Mouse (Mus musculus) gastrocnemius, postnatal 36 days (tissue): ENCODE results near the gene Arfgap2. TPM values are rescaled to one million over a fixed set of nuclear protein-coding genes. Genes with fewer than 3 reads are reported as not detected.

Source experiments
- DNase-seq, 2 experiments: peaks; one replicate each; pipeline ENCODE4 v3.0.0; 2022
- intact Hi-C: fragments of 180-260 bp; cut with DNase I; formaldehyde crosslinking; loops from one replicate; pipeline ENCODE4 v1.15.1; 2025
- total RNA-seq, 2 experiments: library from RNA; stranded (reverse); gene quantifications; 2 replicates each; pipeline ENCODE4 v1.2.3; 2021

The Arfgap2 gene
- total RNA-seq, 2 experiments from 2014 or later = 131 to 132 TPM

DNA sequence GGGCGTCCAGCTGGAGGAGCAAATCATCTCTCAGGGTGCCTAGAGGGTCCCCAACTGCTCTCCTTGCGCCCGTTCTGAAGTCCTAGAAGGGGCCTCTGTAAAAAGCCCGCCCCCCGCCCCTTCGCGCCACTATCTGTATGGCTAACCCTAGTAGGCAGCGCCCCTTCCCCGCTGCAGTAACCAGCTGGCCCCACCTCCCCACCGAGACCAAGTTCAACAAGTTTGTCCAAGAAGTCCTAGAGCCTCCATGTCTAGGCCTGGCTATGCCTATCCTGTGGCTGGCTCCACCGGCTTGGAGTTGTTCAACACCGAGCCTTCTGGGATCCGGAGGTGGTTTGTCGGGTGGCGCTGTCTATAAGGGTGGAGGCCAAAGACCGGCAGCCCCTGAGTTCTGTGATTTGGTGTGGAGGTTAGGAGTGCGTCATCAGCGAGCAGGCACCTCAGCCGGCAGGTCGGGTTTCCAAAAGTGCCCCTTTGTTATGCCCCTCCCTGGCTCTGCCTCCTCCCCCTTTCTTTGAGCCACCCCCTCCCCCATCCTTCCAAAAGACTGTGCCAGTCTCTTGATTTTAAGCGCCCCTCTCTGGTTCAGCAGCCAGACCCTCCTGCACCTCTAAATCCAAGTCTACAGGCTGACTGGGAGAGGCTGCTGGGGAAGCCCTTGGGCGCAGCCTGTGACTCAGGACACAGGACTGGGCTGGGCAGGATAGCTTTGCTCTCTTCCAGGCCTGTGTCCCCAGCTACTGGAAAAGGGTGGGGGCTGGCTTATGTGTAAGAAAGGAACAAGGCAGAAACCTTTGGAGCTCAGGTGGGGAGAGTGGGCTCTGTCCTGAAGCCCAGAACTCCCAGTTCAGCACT is 7.4 kb upstream of the Arfgap2 start:
- intact Hi-C loops = no loop called here
- no peak for DNase-seq

- DNase-seq = no peak
- intact Hi-C loops = loop anchor here (2.0 kb wide), 1 partner anchor 21 kb away; the partner anchor contains the start of gene Ddb2
Measured at GRCm38 (mm10) chr2:91258054-91258453, 6.7 kb upstream of the Arfgap2 start.

DNA sequence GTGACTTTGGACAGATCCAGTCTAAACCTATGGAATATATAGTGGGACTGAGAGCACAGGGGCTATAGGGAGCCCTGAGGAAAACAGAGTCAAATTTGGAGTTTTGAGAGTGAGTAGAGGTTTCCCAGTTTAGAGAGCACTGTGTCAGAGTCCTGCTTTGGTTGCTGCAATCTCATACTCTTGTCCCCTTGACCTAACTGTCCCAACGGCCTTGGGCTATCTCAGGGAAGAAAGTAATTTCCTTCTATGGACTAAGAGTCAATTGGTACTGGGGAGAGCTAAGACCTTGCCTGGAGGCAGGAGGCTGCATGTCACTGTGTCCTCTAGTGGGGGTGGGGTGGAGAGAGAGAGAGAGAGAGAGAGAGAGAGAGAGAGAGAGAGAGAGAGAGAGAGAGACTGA is 5.9 kb upstream of the Arfgap2 start:
- DNase-seq = no peak
- intact Hi-C loops = loop anchor here (2.0 kb wide), 1 partner anchor 22 kb away; the partner anchor contains the start of gene Ddb2

- intact Hi-C loops = loop anchor here (2.0 kb wide), 1 partner anchor 23 kb away; the partner anchor contains the start of gene Ddb2
- peak in 1 of 2 experiments; percentile 46 for DNase-seq
Measured at GRCm38 (mm10) chr2:91259493-91259892, 5.3 kb upstream of the Arfgap2 start.

GRCm38 (mm10) chr2:91263692-91264660 is 798 bp upstream of the Arfgap2 start:
- intact Hi-C loops = no loop called here
- no peak for DNase-seq

- intact Hi-C loops = no loop called here
- DNase-seq = no peak
Measured at GRCm38 (mm10) chr2:91268042-91268441, 3.3 kb downstream of the Arfgap2 start.

DNA sequence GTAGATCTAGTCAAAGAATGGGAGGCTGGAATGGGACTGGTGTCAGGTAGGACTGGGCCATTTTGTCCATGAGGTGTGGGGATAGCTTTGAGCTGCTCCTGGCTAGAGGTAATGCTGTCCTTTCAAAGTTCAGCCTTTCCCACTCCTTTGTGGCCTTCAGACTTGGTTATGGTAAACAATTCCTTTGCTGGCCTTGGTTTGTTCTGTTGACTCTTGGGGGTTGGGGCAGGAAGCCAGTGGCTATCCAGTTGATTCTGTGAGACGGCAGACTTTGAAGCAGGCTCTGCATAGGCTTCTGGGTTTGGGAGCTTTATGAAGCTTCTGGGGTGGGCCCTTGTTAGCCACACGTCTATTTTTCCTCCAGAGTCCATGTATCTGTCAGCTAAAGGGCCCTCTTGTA is 3.9 kb downstream of the Arfgap2 start:
- intact Hi-C loops = no loop called here
- DNase-seq = no peak

DNA sequence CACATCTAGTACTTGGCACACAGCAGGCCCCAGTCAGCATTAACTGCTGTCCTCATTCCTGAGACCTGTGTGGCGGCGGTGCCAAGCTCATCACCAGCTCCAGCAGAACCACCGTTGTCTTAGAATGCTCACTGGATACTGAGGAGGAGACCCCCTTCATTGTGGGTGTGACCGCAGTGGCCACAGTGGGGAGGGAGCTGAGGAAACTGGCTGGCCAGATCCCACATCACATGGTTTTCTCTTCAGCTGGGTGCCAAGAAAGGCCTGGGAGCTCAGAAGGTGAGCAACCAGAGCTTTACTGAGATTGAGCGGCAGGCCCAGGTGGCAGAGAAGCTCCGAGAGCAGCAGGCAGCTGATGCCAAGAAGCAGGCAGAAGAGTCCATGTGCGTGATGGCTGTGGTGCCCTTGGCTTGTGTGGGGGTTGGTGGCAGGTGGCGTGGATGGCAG is 4.9 kb downstream of the Arfgap2 start:
- intact Hi-C loops = no loop called here
- peak; percentile 47 to 53 for DNase-seq

DNA sequence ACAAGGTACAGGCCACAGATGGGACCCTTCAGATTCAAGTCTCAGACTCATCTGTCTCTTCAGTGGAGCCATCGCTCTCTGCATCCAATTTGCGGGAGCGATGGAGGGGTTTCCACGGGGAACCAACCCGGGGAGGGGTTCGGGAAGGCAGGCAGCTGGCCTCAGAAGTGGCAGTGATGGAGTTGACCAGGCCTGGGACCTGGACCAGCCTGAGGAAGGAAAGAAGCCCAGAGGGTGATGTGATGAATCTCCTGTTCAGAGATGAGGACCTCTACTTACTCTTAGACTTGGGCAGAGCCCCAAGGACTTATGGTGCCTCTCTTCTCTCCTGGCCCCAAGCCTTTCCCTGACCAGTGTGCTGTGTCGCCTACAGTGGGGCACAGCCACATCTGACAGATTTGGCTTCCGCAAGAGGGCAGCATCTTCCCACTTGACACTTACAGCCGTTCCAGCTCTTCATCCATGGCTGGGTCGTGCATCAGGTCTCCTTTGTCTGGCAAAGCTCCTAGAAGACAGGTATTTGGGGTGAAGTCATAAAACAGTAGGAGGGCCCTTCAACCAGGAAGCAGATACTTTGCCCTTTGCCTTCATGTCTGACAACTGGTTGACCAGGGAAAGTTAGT is 14.1 kb downstream of the Arfgap2 start:
- no peak for DNase-seq
- intact Hi-C loops = loop anchor here (5.0 kb wide), 1 partner anchor 162 kb away; the partner anchor contains the start of gene Mybpc3

DNA sequence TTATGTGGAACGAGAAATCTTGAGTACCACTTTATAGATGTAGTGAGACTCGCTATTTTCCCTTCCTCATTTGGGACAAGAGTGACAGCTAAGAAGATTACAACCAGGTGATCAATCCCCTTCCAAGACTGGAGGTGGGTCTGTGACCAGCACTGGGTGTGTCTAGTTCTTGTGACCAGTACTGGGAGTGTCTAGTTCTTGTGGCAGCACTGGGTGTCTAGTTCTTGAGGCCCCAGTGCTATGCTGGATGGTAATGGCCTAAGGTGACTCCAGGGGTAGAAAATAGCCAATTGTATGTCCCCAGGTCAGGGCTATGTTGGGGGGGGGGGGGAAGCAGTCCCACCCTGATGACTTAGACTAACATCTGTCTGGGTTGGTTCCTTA is 14.6 kb downstream of the Arfgap2 start:
- DNase-seq = no peak
- intact Hi-C loops = loop anchor here (5.0 kb wide), 1 partner anchor 162 kb away; the partner anchor contains the start of gene Mybpc3

- intact Hi-C loops = no loop called here
- DNase-seq = no peak
Measured at GRCm38 (mm10) chr2:91281366-91281765, 16.6 kb downstream of the Arfgap2 start.

GRCm38 (mm10) chr2:91283972-91284371 is 19.2 kb downstream of the Arfgap2 start:
- intact Hi-C loops = no loop called here
- no peak for DNase-seq

DNA sequence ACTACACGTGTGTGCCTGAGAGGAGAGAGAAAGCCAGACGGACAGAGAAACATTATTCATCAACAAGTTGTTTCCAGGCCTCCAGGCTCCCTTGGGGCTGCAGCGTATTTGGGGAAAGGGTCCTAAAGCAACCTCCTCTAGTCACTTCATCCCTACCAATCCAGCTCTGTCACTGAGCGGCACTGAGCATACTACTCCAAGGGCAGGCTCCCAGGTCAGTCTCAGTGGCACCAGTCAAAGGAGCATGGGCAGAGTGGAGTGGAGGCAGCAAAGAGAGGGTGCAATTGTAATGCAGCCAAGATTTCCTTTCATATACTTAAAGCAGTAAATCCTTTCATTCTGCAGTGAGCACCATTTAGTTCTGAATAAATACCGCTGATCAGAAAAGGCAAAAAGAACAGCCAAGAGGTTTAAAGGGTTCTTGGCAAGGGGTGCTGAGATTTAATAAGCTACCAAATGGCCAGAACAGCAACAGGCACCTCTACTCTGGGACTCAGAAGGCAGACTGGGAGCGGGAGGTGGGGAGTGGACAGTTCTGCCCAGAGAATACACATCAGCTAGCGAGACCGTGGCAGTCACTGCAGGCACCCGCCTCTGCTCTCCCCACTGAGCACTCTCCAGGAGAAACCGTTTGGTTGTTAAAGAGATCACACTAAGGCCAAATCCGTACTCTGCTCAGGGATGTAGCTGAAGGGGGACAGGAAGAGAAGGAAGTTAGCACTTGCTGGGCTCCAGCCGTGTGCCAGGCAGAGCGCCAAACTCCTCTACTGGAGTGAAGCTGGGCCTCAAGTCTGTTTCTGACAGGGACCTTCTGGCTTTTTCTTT is 19.8 kb downstream of the Arfgap2 start:
- intact Hi-C loops = no loop called here
- DNase-seq = no peak

DNA sequence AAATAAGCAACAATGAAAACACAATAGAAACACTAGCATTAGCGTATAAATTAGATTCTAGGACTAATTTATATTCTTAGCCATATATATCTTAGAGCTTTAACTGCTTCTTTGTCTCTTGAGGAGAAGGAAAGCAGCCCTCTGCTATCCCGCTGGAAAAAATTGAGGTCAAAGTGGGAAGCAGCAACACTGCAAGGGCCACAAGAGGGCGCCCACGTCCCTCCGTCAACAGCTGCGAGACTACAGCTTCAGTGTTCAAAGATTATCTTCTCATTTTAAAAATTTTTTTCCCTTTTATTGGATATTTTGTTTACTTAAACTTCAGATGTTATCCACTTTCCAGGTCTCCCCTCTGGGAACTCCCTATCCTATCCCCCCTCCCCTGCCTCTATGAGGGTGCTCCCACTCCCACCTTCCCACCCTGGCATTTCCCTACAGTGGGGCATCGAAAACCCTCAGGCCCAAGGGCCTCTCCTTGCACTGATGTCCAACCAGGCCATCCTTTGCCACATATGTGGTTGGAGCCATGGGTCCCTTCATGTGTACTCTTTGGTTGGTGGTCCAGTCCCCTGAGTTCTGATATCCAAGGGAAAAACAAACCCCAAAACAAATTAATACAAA is 21.2 kb downstream of the Arfgap2 start:
- intact Hi-C loops = loop anchor here (1.0 kb wide), 1 partner anchor 196 kb away; no protein-coding TSS in a partner anchor

DNA sequence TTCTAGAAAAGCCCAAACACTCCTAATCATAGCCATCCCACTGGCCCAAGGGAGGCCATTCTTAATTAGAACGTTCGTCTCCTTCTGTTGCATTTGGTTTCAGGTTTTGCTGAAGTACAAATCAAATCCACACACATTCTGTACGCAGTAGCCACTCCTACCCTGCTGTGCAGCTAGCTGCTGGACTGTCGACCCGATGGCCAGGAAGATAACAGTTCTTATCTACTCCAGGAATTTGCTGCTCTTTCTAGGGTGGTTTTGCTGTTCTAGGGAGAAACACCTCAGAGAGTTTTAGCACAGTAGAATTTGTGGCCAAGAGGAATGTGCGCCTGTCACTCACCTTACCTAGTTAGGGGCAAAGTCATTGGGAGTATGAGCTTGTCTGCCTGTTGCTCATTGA is 22.8 kb downstream of the Arfgap2 start:
- intact Hi-C loops = no loop called here
- DNase-seq = no peak

More for the DNA sequence above, 21.2 kb downstream of the Arfgap2 start:
- DNase-seq = peak; percentile 77 to 80

- DNase-seq = peak; percentile 60 to 62
- intact Hi-C loops = no loop called here
Measured at GRCm38 (mm10) chr2:91291197-91292007, 26.6 kb downstream of the Arfgap2 start.

DNA sequence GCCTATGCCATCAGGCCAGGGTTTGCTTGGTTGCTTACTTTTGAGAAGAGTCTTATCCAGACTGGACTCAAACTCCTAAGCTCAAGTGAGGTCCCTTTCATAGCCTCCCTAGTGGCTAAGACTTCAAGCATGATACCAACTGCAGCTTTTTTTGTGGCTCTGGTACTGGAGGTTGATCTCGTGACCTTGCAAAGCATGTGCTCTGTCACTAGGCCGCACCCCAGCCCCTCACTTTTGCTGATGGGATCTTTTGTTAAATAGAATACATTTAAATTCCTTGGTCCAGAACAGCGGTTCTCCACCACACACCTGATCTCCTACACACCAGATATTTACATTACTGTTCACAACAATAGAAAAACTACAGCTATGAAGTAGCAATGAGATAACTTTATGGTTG is 29.5 kb downstream of the Arfgap2 start:
- no peak for DNase-seq
- intact Hi-C loops = no loop called here

DNA sequence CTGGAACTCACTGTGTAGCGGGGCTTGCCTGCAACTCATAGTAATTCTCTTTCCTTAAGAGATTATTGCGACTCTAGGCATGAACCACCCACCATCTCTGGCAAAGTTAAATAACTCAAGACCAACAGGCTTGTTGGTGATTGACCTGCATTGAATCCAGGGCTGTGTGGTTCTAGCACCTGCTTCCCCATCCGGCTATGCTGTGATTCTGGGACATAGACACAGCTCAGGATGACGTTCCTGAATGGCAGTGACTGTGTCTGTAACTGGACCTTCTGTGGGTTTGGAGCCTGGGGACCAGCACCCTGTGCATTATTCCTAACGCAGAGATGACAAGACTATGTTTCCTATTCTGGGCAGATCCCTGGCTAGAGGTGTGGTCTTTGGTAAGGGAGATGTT is 31.1 kb downstream of the Arfgap2 start:
- intact Hi-C loops = no loop called here
- DNase-seq = no peak
